Comparison of ENCODE assay signal across 8 mouse cellular contexts in genomic region chr7:75855028-75855427, GRCm38 (mm10). TPM values are rescaled to one million over a fixed set of nuclear protein-coding genes. Genes with fewer than 3 reads are reported as not detected.
DNase-seq lines count a peak whose midpoint lies in the region; ATAC-seq and TF ChIP-seq lines count a peak whose summit lies in the region.

No protein-coding gene starts in this region.

- WGBS in forebrain, embryonic 14.5 days, result 65% methylated on average over 6 of the region's 6 CpGs
- 43% methylated on average over 6 of the region's 6 CpGs for WGBS in liver, embryonic 16.5 days (ENCODE audit: insufficient replicate concordance)
- 80% methylated on average over 6 of the region's 6 CpGs for WGBS in intestine, postnatal 0 days

- ATAC-seq in forebrain, embryonic 14.5 days, result no peak
- no peak for ATAC-seq in liver, embryonic 16.5 days (ENCODE audit: low read depth)
- ATAC-seq in intestine, postnatal 0 days, result no peak

- H3K4me2 ChIP-seq in forebrain, embryonic 14.5 days (ENCODE audit: low read length), result no peak overlapping the region
- H3K4me2 ChIP-seq in liver, embryonic 16.5 days (ENCODE audit: low read depth, low read length), result no peak overlapping the region
- no peak overlapping the region for H3K4me2 ChIP-seq in intestine, postnatal 0 days (replicated peaks; ENCODE audit: low read depth)

- H3K4me1 ChIP-seq in forebrain, embryonic 14.5 days (ENCODE audit: control insufficient read depth, insufficient read depth, low read length), result peaks cover 42% of the 10 kb centered on the region
- peaks cover 35% of the 10 kb centered on the region for H3K4me1 ChIP-seq in liver, embryonic 16.5 days (ENCODE audit: control insufficient read depth, low read depth, low read length)
- no peaks in the 10 kb centered on the region; the same call in none of the 2 replicates for H3K4me1 ChIP-seq in intestine, postnatal 0 days (replicated peaks; ENCODE audit: control insufficient read depth, insufficient read depth, low read length)

- TF ChIP-seq CTCF in intestine, postnatal 0 days (IDR thresholded peaks at IDR 0.05; ENCODE audit: low read depth), result no peak

- peak overlapping the region; percentile 25; the same call in 1 of the 2 replicates for H3K9ac ChIP-seq in forebrain, embryonic 14.5 days (ENCODE audit: low read length)
- H3K9ac ChIP-seq in liver, embryonic 16.5 days (ENCODE audit: low read depth, low read length), result peak overlapping the region; percentile 38
- no peak overlapping the region for H3K9ac ChIP-seq in intestine, postnatal 0 days (ENCODE audit: low read depth, low read length)

- H3K9me3 ChIP-seq in forebrain, embryonic 14.5 days (replicated peaks; ENCODE audit: control insufficient read depth, low read length), result no peaks in the 10 kb centered on the region
- no peaks in the 10 kb centered on the region for H3K9me3 ChIP-seq in liver, embryonic 16.5 days (replicated peaks; ENCODE audit: control insufficient read depth, low read length)
- no peaks in the 10 kb centered on the region for H3K9me3 ChIP-seq in intestine, postnatal 0 days (ENCODE audit: control insufficient read depth)

- H3K27me3 ChIP-seq in forebrain, embryonic 14.5 days (replicated peaks; ENCODE audit: control insufficient read depth, insufficient read depth, low read length), result no peaks in the 10 kb centered on the region
- no peaks in the 10 kb centered on the region for H3K27me3 ChIP-seq in liver, embryonic 16.5 days (ENCODE audit: control insufficient read depth, insufficient read depth, low read depth, low read length)
- no peaks in the 10 kb centered on the region for H3K27me3 ChIP-seq in intestine, postnatal 0 days (replicated peaks; ENCODE audit: control insufficient read depth, insufficient read depth, low read length)

- DNase-seq in right cerebral cortex, postnatal 14 days, result peak; percentile 21
- DNase-seq in right cerebral cortex, postnatal 4 days, result no peak
- DNase-seq in forebrain, embryonic 14.5 days (ENCODE audit: low spot score), result no peak
- DNase-seq in thymus, postnatal 14 days, result peak; percentile 49
- DNase-seq in frontal cortex, adult 2 months (ENCODE audit: extremely low spot score in 1 of 2, low spot score in 1 of 2), result no peak
- DNase-seq in cerebellum, postnatal 25 days, result no peak

- H3K27ac ChIP-seq in forebrain, embryonic 14.5 days (ENCODE audit: low read depth, low read length), result peak overlapping the region; percentile 72
- peak overlapping the region; percentile 70 for H3K27ac ChIP-seq in liver, embryonic 16.5 days (ENCODE audit: low read length)
- H3K27ac ChIP-seq in intestine, postnatal 0 days (ENCODE audit: low read depth, low read length), result no peak overlapping the region

- H3K36me3 ChIP-seq in forebrain, embryonic 14.5 days (ENCODE audit: control insufficient read depth, insufficient read depth, low read length), result no peaks in the 10 kb centered on the region
- no peaks in the 10 kb centered on the region for H3K36me3 ChIP-seq in liver, embryonic 16.5 days (ENCODE audit: control insufficient read depth, insufficient read depth)
- H3K36me3 ChIP-seq in intestine, postnatal 0 days (ENCODE audit: control insufficient read depth, insufficient read depth), result peaks cover 12% of the 10 kb centered on the region; the same call in 1 of the 2 replicates

- no peak overlapping the region for H3K4me3 ChIP-seq in forebrain, embryonic 14.5 days (ENCODE audit: low read depth, low read length)
- no peak overlapping the region for H3K4me3 ChIP-seq in liver, embryonic 16.5 days (ENCODE audit: low read depth, low read length)
- H3K4me3 ChIP-seq in intestine, postnatal 0 days (ENCODE audit: low read depth, low read length), result no peak overlapping the region

RNA-seq across cellular contexts. Expression of gene Klhl25, which starts 6.9 kb away (rescaled TPM):
- polyA plus RNA-seq in forebrain, embryonic 14.5 days (2014; fragmentation: Nextera tagmentation; extraction: Ambion mirVana), result 36.9 and 40.9 TPM in 2 replicates
- 19.4 and 22.5 TPM in 2 replicates for polyA plus RNA-seq in liver, embryonic 16.5 days (2015; fragmentation: Nextera tagmentation; extraction: Ambion mirVana)
- polyA plus RNA-seq in frontal cortex, adult 2 months (2012; rRNA removed), result 8.7 and 9.0 TPM in 2 replicates
- polyA plus RNA-seq in intestine, postnatal 0 days (2015; fragmentation: Nextera tagmentation; extraction: Ambion mirVana), result 4.2 and 5.0 TPM in 2 replicates

Comparison
In these comparisons a context has a peak if more than half of its experiments do, and no peak if none do; other contexts are left out.
1. DNase-seq: peak in right cerebral cortex, postnatal 14 days (single experiment) and thymus, postnatal 14 days (single experiment); none in right cerebral cortex, postnatal 4 days (single experiment), forebrain, embryonic 14.5 days (single experiment), frontal cortex, adult 2 months (0 of 2) and cerebellum, postnatal 25 days (0 of 2).